Mouse (Mus musculus) G1E (cell line): ENCODE results near the gene Ak5.

Experiments
- CTCF ChIP-seq: IDR thresholded peaks from 2 replicates; pipeline ENCODE4 v1.5.1; 2012; ENCODE audit warnings: low read depth, low read length, inconsistent platforms, mixed read lengths
- GATA1 ChIP-seq: IDR thresholded peaks from 2 replicates; pipeline ENCODE4 v1.6.1; 2012; ENCODE audit warnings: borderline replicate concordance, low read length, inconsistent platforms, mixed read lengths

GRCm38 (mm10) chr3:152521054-152521453 lies 147.1 kb downstream of the Ak5 start:
- no peak for TF ChIP-seq CTCF
- TF ChIP-seq GATA1, result no peak
